Mouse (Mus musculus) hindlimb bud, embryonic 11.5 days (tissue): Measurements from ENCODE around the gene Snx21.
"Not testable (repeated sequence)": the region's sequence is repeated elsewhere in the genome, so short reads cannot be mapped to it uniquely, and the experiment has no call there.

Source experiments
- DNase-seq: peaks from one replicate; pipeline ENCODE4 v3.0.0-alpha.2; 2012; ENCODE audit warnings: low read depth, low spot score; ENCODE audit errors: extremely low spot score

Gene Snx21

GRCm38 (mm10) chr2:164792400-164793190 lies 7.0 kb downstream of the Snx21 start:
- DNase-seq: no peak

GRCm38 (mm10) chr2:164793236-164793635 lies 7.6 kb downstream of the Snx21 start:
- no peak for DNase-seq

GRCm38 (mm10) chr2:164793772-164794171 lies 8.1 kb downstream of the Snx21 start:
- DNase-seq: no peak

- DNase-seq: peak; percentile 70
Measured at GRCm38 (mm10) chr2:164794293-164794692, 8.7 kb downstream of the Snx21 start.

- DNase-seq: no peak
Measured at GRCm38 (mm10) chr2:164795868-164796267, 10.2 kb downstream of the Snx21 start.

GRCm38 (mm10) chr2:164798554-164798953 lies 12.9 kb downstream of the Snx21 start:
- not testable (repeated sequence) for DNase-seq

GRCm38 (mm10) chr2:164800252-164801004 lies 14.8 kb downstream of the Snx21 start:
- no peak for DNase-seq

GRCm38 (mm10) chr2:164803201-164803920 lies 17.7 kb downstream of the Snx21 start:
- DNase-seq: no peak

- no peak for DNase-seq
Measured at GRCm38 (mm10) chr2:164803921-164804313, 18.3 kb downstream of the Snx21 start.

- peak; percentile 99 for DNase-seq
Measured at GRCm38 (mm10) chr2:164804533-164805331, 19.1 kb downstream of the Snx21 start, which contains the start of the genes Acot8 and Zswim3. Gene Acot8 (minus strand): TSS chr2:164804882. Gene Zswim3 (plus strand): TSS chr2:164805098.

- no peak for DNase-seq
Measured at GRCm38 (mm10) chr2:164805332-164805718, 19.7 kb downstream of the Snx21 start.

- no peak for DNase-seq
Measured at GRCm38 (mm10) chr2:164806614-164807013, 21.0 kb downstream of the Snx21 start.

- no peak for DNase-seq
Measured at GRCm38 (mm10) chr2:164813557-164813956, 27.9 kb downstream of the Snx21 start.

- DNase-seq: no peak
Measured at GRCm38 (mm10) chr2:164815348-164815747, 29.7 kb downstream of the Snx21 start.

GRCm38 (mm10) chr2:164815821-164816220 lies 30.2 kb downstream of the Snx21 start:
- no peak for DNase-seq

- no peak for DNase-seq
Measured at GRCm38 (mm10) chr2:164817206-164817605, 31.6 kb downstream of the Snx21 start.

- DNase-seq: no peak
Measured at GRCm38 (mm10) chr2:164817703-164818102, 32.1 kb downstream of the Snx21 start.

GRCm38 (mm10) chr2:164821060-164821459 lies 35.4 kb downstream of the Snx21 start:
- no peak for DNase-seq

- DNase-seq: peak; percentile 94
Measured at GRCm38 (mm10) chr2:164822636-164823165, 37.1 kb downstream of the Snx21 start, which contains the start of gene Zswim1. Gene Zswim1 (plus strand): TSS chr2:164822686.

GRCm38 (mm10) chr2:164823181-164823585 lies 37.6 kb downstream of the Snx21 start:
- DNase-seq: peak; percentile 46
